In the genomic region with DNA sequence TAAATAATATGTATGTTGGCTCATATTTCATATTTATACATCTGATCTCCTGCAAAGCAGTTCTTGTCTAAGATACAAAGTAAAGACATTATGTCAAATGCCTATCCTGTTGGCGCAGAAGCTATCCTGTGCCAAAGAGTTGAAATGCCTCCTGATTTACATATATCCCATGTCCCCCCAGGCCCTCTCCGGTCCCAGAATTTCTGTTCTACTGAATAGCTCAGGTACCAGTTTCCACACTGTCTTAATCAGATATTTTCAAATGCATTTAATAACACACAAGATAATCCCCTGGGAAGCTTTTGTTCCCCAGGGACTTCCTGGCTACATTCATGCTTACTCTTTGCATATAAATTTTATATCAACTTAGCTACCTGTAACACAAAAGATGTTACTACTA, we compare ENCODE assay signal across 21 mouse cellular contexts.
DNase-seq lines count a peak whose midpoint lies in the region; ATAC-seq lines count a peak whose summit lies in the region.
"Had no signal": no experiment of that assay in that cellular context is flagged by ENCODE, and none has a peak within 500 bp of the region (broad histone marks: within the 10 kb centered on the region; RNA-seq: fewer than 3 reads in every experiment).

No protein-coding gene starts in this region.

- no peak overlapping the region for H3K4me3 ChIP-seq in midbrain, embryonic 14.5 days (replicated peaks; ENCODE audit: low read depth, low read length)
- no peak overlapping the region for H3K4me3 ChIP-seq in midbrain, embryonic 11.5 days (ENCODE audit: low read depth, low read length)

- ATAC-seq in midbrain, embryonic 14.5 days (ENCODE audit: low FRiP score, low TSS enrichment), result no peak
- ATAC-seq in midbrain, embryonic 11.5 days (ENCODE audit: low FRiP score), result no peak
- ATAC-seq: activated CD4-positive, CD25-positive, alpha-beta regulatory T cell, adult 4 months; CD4-positive, CD25-positive, alpha-beta regulatory T cell, adult 4 months; Patski had no signal

- no peaks in the 10 kb centered on the region for H3K36me3 ChIP-seq in midbrain, embryonic 14.5 days (ENCODE audit: control insufficient read depth, insufficient read depth, low read length)
- H3K36me3 ChIP-seq in midbrain, embryonic 11.5 days (ENCODE audit: control insufficient read depth, insufficient read depth, low read length), result no peaks in the 10 kb centered on the region
- H3K36me3 ChIP-seq: G1E had no signal

- no peaks in the 10 kb centered on the region for H3K4me1 ChIP-seq in midbrain, embryonic 14.5 days (ENCODE audit: control insufficient read depth, insufficient read depth, low read length)
- no peaks in the 10 kb centered on the region for H3K4me1 ChIP-seq in midbrain, embryonic 11.5 days (ENCODE audit: control insufficient read depth, insufficient read depth, low read length)

- no peak overlapping the region for H3K4me2 ChIP-seq in midbrain, embryonic 14.5 days (ENCODE audit: low read length)
- H3K4me2 ChIP-seq in midbrain, embryonic 11.5 days, result no peak overlapping the region

- no peaks in the 10 kb centered on the region for H3K9me3 ChIP-seq in midbrain, embryonic 14.5 days (ENCODE audit: control insufficient read depth, low read length)
- H3K9me3 ChIP-seq in midbrain, embryonic 11.5 days (ENCODE audit: control insufficient read depth, low read length), result no peaks in the 10 kb centered on the region

- 90% methylated on average over 2 of the region's 2 CpGs for WGBS in midbrain, embryonic 14.5 days
- WGBS in midbrain, embryonic 11.5 days, result 98% methylated on average over 2 of the region's 2 CpGs

- H3K27me3 ChIP-seq in midbrain, embryonic 14.5 days (ENCODE audit: control insufficient read depth, insufficient read depth, low read length), result no peaks in the 10 kb centered on the region
- H3K27me3 ChIP-seq in midbrain, embryonic 11.5 days (ENCODE audit: control insufficient read depth, insufficient read depth, low read length), result no peaks in the 10 kb centered on the region
- H3K27me3 ChIP-seq: CH12.LX had no signal

- DNase-seq in midbrain, embryonic 14.5 days, result peak; percentile 23
- DNase-seq in midbrain, embryonic 11.5 days (ENCODE audit: low spot score, missing footprints), result no peak
- peak; percentile 88 for DNase-seq in fat pad, adult 2 months (ENCODE audit: extremely low read depth, low read depth, low spot score)
- DNase-seq in gonadal fat pad, adult 2 months (ENCODE audit: low read depth), result peak; percentile 77
- no peak for DNase-seq in cerebellum, adult 11-12 months
- DNase-seq in layer of hippocampus, adult 9-11 months, result no peak
- DNase-seq: adrenal gland, adult 2 months; adrenal gland, adult 8-10 months; adrenal gland, postnatal 10 days; adrenal gland, postnatal 14 days; adrenal gland, postnatal 25 days; adrenal gland, postnatal 36 days; B cell, adult 2 months; cerebellum, adult 11 months; cerebellum, adult 18-20 months; cerebellum, adult 2 months had no signal

- H3K27ac ChIP-seq in midbrain, embryonic 14.5 days (replicated peaks; ENCODE audit: low read depth, low read length), result no peak overlapping the region
- H3K27ac ChIP-seq in midbrain, embryonic 11.5 days (ENCODE audit: low read depth, low read length), result no peak overlapping the region

- H3K9ac ChIP-seq in midbrain, embryonic 14.5 days (replicated peaks; ENCODE audit: low read length), result no peak overlapping the region
- H3K9ac ChIP-seq in midbrain, embryonic 11.5 days (ENCODE audit: low read length), result no peak overlapping the region

Comparison
In these comparisons a context has a peak if more than half of its experiments do, and no peak if none do; other contexts are left out.
1. DNase-seq: peak in midbrain, embryonic 14.5 days (single experiment), fat pad, adult 2 months (single experiment) and gonadal fat pad, adult 2 months (single experiment); none in midbrain, embryonic 11.5 days (single experiment), cerebellum, adult 11-12 months (single experiment) and layer of hippocampus, adult 9-11 months (single experiment).